Mouse (Mus musculus): ENCODE results near the gene Mdm1. TPM values are rescaled to one million over a fixed set of nuclear protein-coding genes. Genes with fewer than 3 reads are reported as not detected.

Gene Mdm1
- total and polyA plus RNA-seq, 2 experiments from 2014 or later = 22.7 to 29.2 TPM

- H3K27ac ChIP-seq (ENCODE audit: low read depth, low read length) = no peak overlapping the region
- H3K4me2 ChIP-seq (ENCODE audit: low read depth) = no peak overlapping the region
- no peak overlapping the region for H3K9ac ChIP-seq
- no peaks in the 10 kb centered on the region for H3K4me1 ChIP-seq (ENCODE audit: insufficient read depth)
- no peak for TF ChIP-seq CTCF (IDR thresholded peaks at IDR 0.05; ENCODE audit: low read depth)
- 72% methylated on average over 8 of the region's 8 CpGs for WGBS
- H3K9me3 ChIP-seq (ENCODE audit: low read length) = no peaks in the 10 kb centered on the region
- H3K36me3 ChIP-seq (ENCODE audit: insufficient read depth) = no peaks in the 10 kb centered on the region
- ATAC-seq (no peak), DNase-seq (no peak)
- no peak overlapping the region for H3K4me3 ChIP-seq (ENCODE audit: low read depth, low read length)
- no peaks in the 10 kb centered on the region for H3K27me3 ChIP-seq (ENCODE audit: insufficient read depth, low read length)
Observed at GRCm38 (mm10) chr10:118139837-118140570, 1.6 kb upstream of the Mdm1 start.

DNA sequence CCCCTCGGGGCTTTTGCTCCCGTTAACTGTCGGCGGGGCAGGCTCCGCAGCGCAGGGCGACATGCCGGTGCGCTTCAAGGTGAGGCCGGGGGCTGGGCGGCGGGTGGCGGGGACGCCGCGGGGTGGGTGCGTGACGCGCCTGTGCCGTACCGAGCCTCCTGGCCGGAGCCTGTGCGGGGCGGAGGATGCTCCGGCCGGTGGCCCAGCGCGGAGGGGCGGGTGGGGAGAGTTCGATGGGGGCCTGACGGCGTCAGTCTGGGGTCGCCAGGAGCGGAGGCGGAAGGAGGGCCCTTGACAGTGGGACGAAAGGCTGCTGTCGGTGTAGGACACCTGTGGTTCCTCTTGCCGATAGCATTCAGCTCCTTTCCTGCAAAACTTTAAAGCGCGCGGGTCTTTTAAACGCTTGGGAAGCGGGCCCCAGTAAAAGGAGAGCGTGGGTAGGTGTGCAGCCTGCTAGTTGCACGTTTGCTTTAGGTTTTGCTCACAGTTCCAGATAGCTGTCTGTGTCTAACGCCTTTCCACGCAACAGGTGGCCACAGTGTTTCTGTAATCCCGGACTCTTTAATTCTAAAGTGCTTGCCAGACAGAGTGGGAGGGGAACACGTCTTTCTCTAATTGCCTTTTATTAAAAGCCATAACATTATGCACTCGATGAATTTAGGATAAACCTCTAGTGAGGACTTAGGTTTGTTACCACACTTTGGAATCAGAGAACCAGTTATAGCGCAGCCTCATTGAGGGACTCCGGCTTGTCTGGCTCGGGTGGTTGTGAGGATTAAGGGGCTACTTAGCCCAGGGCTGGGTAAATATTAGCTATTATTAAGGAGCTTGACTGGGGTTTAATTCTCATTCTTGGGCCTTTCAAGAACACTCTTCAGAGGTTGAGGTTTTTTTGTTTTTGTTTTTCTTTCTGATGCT is 532 bp downstream of the Mdm1 start:
- Histone ChIP-seq H3K4me1 (ENCODE audit: insufficient read depth) (no peaks in the 10 kb centered on the region), H3K9ac (peak overlapping the region; percentile 53), H3K27me3 (ENCODE audit: insufficient read depth, low read length) (no peaks in the 10 kb centered on the region), H3K4me3 (ENCODE audit: low read depth, low read length) (peak overlapping the region; percentile 90), H3K9me3 (ENCODE audit: low read length) (no peaks in the 10 kb centered on the region), H3K27ac (ENCODE audit: low read depth, low read length) (no peak overlapping the region), H3K4me2 (ENCODE audit: low read depth) (peak overlapping the region; percentile 72), H3K36me3 (ENCODE audit: insufficient read depth) (peaks cover 8% of the 10 kb centered on the region)
- 2% methylated on average over 53 of the region's 53 CpGs for WGBS
- ATAC-seq = peak; percentile 54
- no peak for TF ChIP-seq CTCF (IDR thresholded peaks at IDR 0.05; ENCODE audit: low read depth)
- DNase-seq = peak; percentile 44

DNA sequence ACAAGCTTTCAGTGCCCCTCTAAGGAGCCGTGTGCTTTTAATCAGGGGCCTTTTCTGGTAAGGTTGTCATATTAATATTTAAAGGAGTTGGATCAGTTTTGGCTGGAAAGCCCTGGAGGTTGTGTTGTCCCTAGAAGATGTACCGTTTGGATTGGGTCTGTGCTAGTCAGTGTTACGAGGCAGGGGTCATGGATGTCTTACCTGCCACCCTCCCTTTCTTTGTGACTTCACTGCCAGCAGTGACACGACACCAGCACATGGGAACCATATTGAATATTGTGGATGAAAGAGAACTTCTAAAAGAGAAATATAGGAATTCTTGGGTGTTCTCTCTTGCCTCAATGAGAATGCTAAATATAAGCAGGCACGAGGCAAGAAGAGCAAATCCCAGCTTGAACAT is 7.8 kb downstream of the Mdm1 start:
- no peaks in the 10 kb centered on the region for H3K4me1 ChIP-seq (ENCODE audit: insufficient read depth)
- no peak overlapping the region for H3K4me3 ChIP-seq (ENCODE audit: low read depth, low read length)
- H3K36me3 ChIP-seq (ENCODE audit: insufficient read depth) = peaks cover 22% of the 10 kb centered on the region
- H3K9me3 ChIP-seq (ENCODE audit: low read length) = no peaks in the 10 kb centered on the region
- H3K27me3 ChIP-seq (ENCODE audit: insufficient read depth, low read length) = no peaks in the 10 kb centered on the region
- H3K9ac ChIP-seq = no peak overlapping the region
- DNase-seq (no peak), ATAC-seq (no peak)
- H3K4me2 ChIP-seq (ENCODE audit: low read depth) = no peak overlapping the region
- WGBS = 82% methylated on average over 5 of the region's 5 CpGs
- no peak for TF ChIP-seq CTCF (IDR thresholded peaks at IDR 0.05; ENCODE audit: low read depth)
- H3K27ac ChIP-seq (ENCODE audit: low read depth, low read length) = no peak overlapping the region

- 90% methylated on average over 9 of the region's 9 CpGs for WGBS
- no peaks in the 10 kb centered on the region for H3K27me3 ChIP-seq (ENCODE audit: insufficient read depth, low read length)
- TF ChIP-seq CTCF (IDR thresholded peaks at IDR 0.05; ENCODE audit: low read depth) = no peak
- no peak for DNase-seq
- H3K9ac ChIP-seq = no peak overlapping the region
- no peak for ATAC-seq
- no peak overlapping the region for H3K27ac ChIP-seq (ENCODE audit: low read depth, low read length)
- peaks cover 22% of the 10 kb centered on the region for H3K36me3 ChIP-seq (ENCODE audit: insufficient read depth)
- no peak overlapping the region for H3K4me3 ChIP-seq (ENCODE audit: low read depth, low read length)
- H3K9me3 ChIP-seq (ENCODE audit: low read length) = no peaks in the 10 kb centered on the region
- H3K4me1 ChIP-seq (ENCODE audit: insufficient read depth) = no peaks in the 10 kb centered on the region
- no peak overlapping the region for H3K4me2 ChIP-seq (ENCODE audit: low read depth)
Observed at GRCm38 (mm10) chr10:118150866-118151265, 9.3 kb downstream of the Mdm1 start.

DNA sequence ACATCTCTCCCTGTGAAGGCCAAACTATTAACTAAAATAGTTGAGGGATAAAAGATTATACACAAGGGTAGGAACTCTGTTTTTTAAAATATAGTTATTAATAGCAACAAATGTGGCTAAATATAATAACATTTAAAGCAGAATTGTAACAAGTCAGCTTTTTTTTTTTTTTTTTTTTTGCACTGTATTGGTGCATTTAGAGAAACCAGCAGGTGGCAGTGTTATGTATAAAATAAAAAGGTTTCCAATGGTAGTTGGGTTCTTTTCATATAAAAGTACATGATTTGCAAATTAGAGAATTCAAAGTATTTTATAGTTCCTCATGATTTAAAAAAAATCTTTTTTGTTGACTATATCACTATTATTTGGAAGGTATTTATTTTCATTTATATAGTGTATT is 14.3 kb downstream of the Mdm1 start:
- Histone ChIP-seq H3K9me3 (ENCODE audit: low read length) (no peaks in the 10 kb centered on the region), H3K36me3 (ENCODE audit: insufficient read depth) (peaks cover 32% of the 10 kb centered on the region), H3K4me3 (ENCODE audit: low read depth, low read length) (no peak overlapping the region), H3K27me3 (ENCODE audit: insufficient read depth, low read length) (no peaks in the 10 kb centered on the region), H3K27ac (ENCODE audit: low read depth, low read length) (no peak overlapping the region), H3K4me1 (ENCODE audit: insufficient read depth) (no peaks in the 10 kb centered on the region), H3K4me2 (ENCODE audit: low read depth) (no peak overlapping the region), H3K9ac (no peak overlapping the region)
- ATAC-seq = no peak
- peak; percentile 58 for DNase-seq
- TF ChIP-seq CTCF (IDR thresholded peaks at IDR 0.05; ENCODE audit: low read depth) = peak; percentile 44

DNA sequence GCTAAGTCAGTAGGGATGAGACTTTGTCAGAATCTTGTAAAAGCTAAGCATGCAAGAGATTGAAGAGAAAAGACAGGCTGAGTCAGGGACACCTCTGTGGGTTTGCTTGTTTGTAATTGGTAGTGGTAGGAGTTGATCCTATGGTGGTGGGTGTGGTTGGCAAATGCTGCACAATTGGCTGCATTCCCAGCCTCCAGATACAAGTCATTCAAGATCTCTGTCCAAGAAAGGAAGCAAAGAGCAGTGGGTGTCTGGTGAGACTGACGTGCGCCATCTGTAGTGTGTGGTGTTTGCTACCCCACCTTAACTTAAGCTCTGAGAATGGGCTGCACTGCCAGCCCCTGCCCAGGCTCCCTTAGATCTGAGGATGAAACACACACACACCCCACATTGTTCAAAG is 19.5 kb downstream of the Mdm1 start:
- Histone ChIP-seq H3K4me2 (ENCODE audit: low read depth) (no peak overlapping the region), H3K27me3 (ENCODE audit: insufficient read depth, low read length) (no peaks in the 10 kb centered on the region), H3K27ac (ENCODE audit: low read depth, low read length) (no peak overlapping the region), H3K4me1 (ENCODE audit: insufficient read depth) (no peaks in the 10 kb centered on the region), H3K9ac (no peak overlapping the region), H3K4me3 (ENCODE audit: low read depth, low read length) (no peak overlapping the region), H3K9me3 (ENCODE audit: low read length) (no peaks in the 10 kb centered on the region), H3K36me3 (ENCODE audit: insufficient read depth) (peaks cover 37% of the 10 kb centered on the region)
- ATAC-seq (no peak), DNase-seq (no peak)
- TF ChIP-seq CTCF (IDR thresholded peaks at IDR 0.05; ENCODE audit: low read depth) = no peak
- 77% methylated on average over 2 of the region's 2 CpGs for WGBS

GRCm38 (mm10) chr10:118169212-118169611 is 27.6 kb downstream of the Mdm1 start:
- Histone ChIP-seq H3K27me3 (ENCODE audit: insufficient read depth, low read length) (no peaks in the 10 kb centered on the region), H3K9ac (no peak overlapping the region), H3K4me3 (ENCODE audit: low read depth, low read length) (no peak overlapping the region), H3K9me3 (ENCODE audit: low read length) (no peaks in the 10 kb centered on the region), H3K4me2 (ENCODE audit: low read depth) (no peak overlapping the region), H3K36me3 (ENCODE audit: insufficient read depth) (peaks cover 6% of the 10 kb centered on the region; the same call in 1 of the 2 replicates), H3K4me1 (ENCODE audit: insufficient read depth) (no peaks in the 10 kb centered on the region), H3K27ac (ENCODE audit: low read depth, low read length) (no peak overlapping the region)
- 84% methylated on average over 12 of the region's 12 CpGs for WGBS
- ATAC-seq = no peak
- DNase-seq = no peak
- TF ChIP-seq CTCF (IDR thresholded peaks at IDR 0.05; ENCODE audit: low read depth) = no peak

All from forebrain, postnatal 0 days (tissue).